Mouse (Mus musculus) left cerebral cortex, postnatal 10 days (tissue): Measurements from ENCODE around the gene Jhy. TPM values are rescaled to one million over a fixed set of nuclear protein-coding genes. Genes with fewer than 3 reads are reported as not detected.

Experiments
- DNase-seq, 2 experiments: peaks; one replicate each; pipeline ENCODE4 v3.0.0; 2021 to 2022; ENCODE audit warnings: low spot score in 2 of 2, mixed read lengths in 1 of 2; ENCODE audit errors: extremely low spot score in 1 of 2
- intact Hi-C: fragments of 180-260 bp; cut with DNase I; formaldehyde crosslinking; loops from one replicate; pipeline ENCODE4 v1.15.1; 2025
- total RNA-seq, 2 experiments: library from RNA; stranded (reverse); gene quantifications; 2 replicates each; pipeline ENCODE4 v1.2.3; 2021

The Jhy gene
- total RNA-seq, 2 experiments from 2014 or later: 0.21 to 0.73 TPM

GRCm38 (mm10) chr9:40937425-40937824 lies 26.5 kb downstream of the Jhy start:
- no peak for DNase-seq
- intact Hi-C loops: loop anchor here (5.0 kb wide), 1 partner anchor 100 kb away; no protein-coding TSS in a partner anchor

GRCm38 (mm10) chr9:40933323-40933722 lies 30.6 kb downstream of the Jhy start:
- DNase-seq: no peak

GRCm38 (mm10) chr9:40927351-40927980 lies 36.5 kb downstream of the Jhy start:
- no peak for DNase-seq
- intact Hi-C loops: no loop called here

More at GRCm38 (mm10) chr9:40933323-40933722, 30.6 kb downstream of the Jhy start:
- intact Hi-C loops: no loop called here

- intact Hi-C loops: no loop called here
Measured at GRCm38 (mm10) chr9:40917871-40918613, 45.9 kb downstream of the Jhy start.

GRCm38 (mm10) chr9:40908915-40909314 lies 55.0 kb downstream of the Jhy start:
- DNase-seq: no peak
- intact Hi-C loops: no loop called here

More at GRCm38 (mm10) chr9:40917871-40918613, 45.9 kb downstream of the Jhy start:
- no peak for DNase-seq

- intact Hi-C loops: no loop called here
- DNase-seq: no peak
Measured at GRCm38 (mm10) chr9:40908411-40908810, 55.5 kb downstream of the Jhy start.

GRCm38 (mm10) chr9:40907413-40907812 lies 56.5 kb downstream of the Jhy start:
- intact Hi-C loops: no loop called here
- no peak for DNase-seq

- intact Hi-C loops: no loop called here
- no peak for DNase-seq
Measured at GRCm38 (mm10) chr9:40892456-40892855, 71.5 kb downstream of the Jhy start.

GRCm38 (mm10) chr9:40889389-40889788 lies 74.5 kb downstream of the Jhy start:
- intact Hi-C loops: no loop called here
- no peak for DNase-seq

- intact Hi-C loops: no loop called here
Measured at GRCm38 (mm10) chr9:40885669-40886068, 78.2 kb downstream of the Jhy start.

GRCm38 (mm10) chr9:40878998-40879397 lies 84.9 kb downstream of the Jhy start:
- no peak for DNase-seq
- intact Hi-C loops: no loop called here

More at GRCm38 (mm10) chr9:40885669-40886068, 78.2 kb downstream of the Jhy start:
- no peak for DNase-seq

GRCm38 (mm10) chr9:40878291-40878945 lies 85.5 kb downstream of the Jhy start:
- no peak for DNase-seq
- intact Hi-C loops: no loop called here

- intact Hi-C loops: no loop called here
- DNase-seq: no peak
Measured at GRCm38 (mm10) chr9:40877881-40878235, 86.1 kb downstream of the Jhy start.

GRCm38 (mm10) chr9:40877146-40877880 lies 86.6 kb downstream of the Jhy start:
- no peak for DNase-seq
- intact Hi-C loops: no loop called here

GRCm38 (mm10) chr9:40876693-40877092 lies 87.2 kb downstream of the Jhy start:
- intact Hi-C loops: no loop called here

GRCm38 (mm10) chr9:40876164-40876563 lies 87.8 kb downstream of the Jhy start:
- intact Hi-C loops: no loop called here
- no peak for DNase-seq

More at GRCm38 (mm10) chr9:40876693-40877092, 87.2 kb downstream of the Jhy start:
- DNase-seq: no peak

GRCm38 (mm10) chr9:40875431-40875830 lies 88.5 kb downstream of the Jhy start:
- intact Hi-C loops: no loop called here
- no peak for DNase-seq

- DNase-seq: no peak
- intact Hi-C loops: no loop called here
Measured at GRCm38 (mm10) chr9:40874961-40875360, 89.0 kb downstream of the Jhy start.
